Mouse (Mus musculus): ENCODE measurements around the gene Mars.

GRCm38 (mm10) chr10:127351285-127351595 lies 39.7 kb upstream of the Mars start:
- TF ChIP-seq CTCF (IDR thresholded peaks at IDR 0.05; ENCODE audit: extremely low read depth, insufficient read length, insufficient replicate concordance, low read depth, low read length), result no peak
- no peak for TF ChIP-seq POLR2A (IDR thresholded peaks at IDR 0.05; ENCODE audit: low read depth, low read length)

Data from small intestine, adult 2 months (tissue).